Mouse (Mus musculus) megakaryocyte, embryonic 14.5 days (primary cell): ENCODE data around the gene Lrrc29.

Source experiments
- FLI1 ChIP-seq: IDR thresholded peaks from 2 replicates; pipeline ENCODE4 v1.6.1; 2012; ENCODE audit warnings: low read length, inconsistent platforms, mixed read lengths
- GATA1 ChIP-seq: IDR thresholded peaks from 3 replicates; pipeline ENCODE4 v1.6.1; 2012; ENCODE audit warnings: mixed read lengths, low read length, inconsistent platforms, borderline replicate concordance

DNA sequence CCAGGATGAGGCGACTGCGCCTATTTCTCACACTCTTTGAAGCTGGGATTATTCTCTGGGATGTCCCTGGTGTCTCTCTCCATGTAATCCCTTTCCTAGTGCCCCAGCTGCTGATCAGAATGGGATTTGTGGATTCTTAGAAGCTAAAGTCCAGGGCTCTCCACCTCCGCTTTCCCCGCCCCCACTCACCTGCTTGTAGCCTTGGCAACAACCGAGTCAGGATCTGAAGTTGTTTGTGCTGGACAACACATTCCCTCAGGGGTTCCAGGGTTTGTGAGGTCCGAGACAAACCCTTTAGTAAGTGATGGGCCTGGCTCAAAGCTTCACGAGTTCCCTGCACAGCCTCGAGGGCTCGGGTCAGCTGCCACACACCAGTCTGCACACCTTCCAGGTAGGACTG is 31.3 kb downstream of the Lrrc29 start:
- TF ChIP-seq GATA1: no peak
- TF ChIP-seq FLI1: no peak
